Mouse (Mus musculus) liver, embryonic 15.5 days (tissue): ENCODE measurements at regions not wholly inside any gene's neighbourhood (a gene's known extent, or its start where the extent isn't known, plus 50 kb on each side); places are given as distances from the start of the nearest gene placed in this dataset.

ENCODE experiments used
- ATAC-seq: fragments of 200-750 bp; cut with Nextera tagmentation; 2 replicates; pipeline ENCODE4 v1.8.0; 2017; ENCODE audit warnings: moderate number of reproducible peaks, mild to moderate bottlenecking, moderate library complexity; ENCODE audit not compliant: insufficient read depth
- H3K27ac ChIP-seq: fragments of 300-500 bp; sonication (generic); replicated peaks from 2 replicates; pipeline ENCODE4 v1.5.1; 2015; ENCODE audit warnings: mild to moderate bottlenecking, inconsistent platforms
- H3K27me3 ChIP-seq: fragments of 300-500 bp; sonication (generic); 2 replicates; pipeline ENCODE4 v1.6.1; 2015; ENCODE audit warnings: mild to moderate bottlenecking, inconsistent platforms
- H3K36me3 ChIP-seq: fragments of 300-500 bp; sonication (generic); replicated peaks from 2 replicates; pipeline ENCODE4 v1.6.1; 2015; ENCODE audit warnings: moderate library complexity, mild to moderate bottlenecking, inconsistent platforms
- H3K4me1 ChIP-seq: fragments of 300-500 bp; sonication (generic); replicated peaks from 2 replicates; pipeline ENCODE4 v1.6.1; 2015; ENCODE audit warnings: inconsistent platforms
- H3K4me2 ChIP-seq: fragments of 300-500 bp; sonication (generic); 2 replicates; pipeline ENCODE4 v1.6.1; 2015; ENCODE audit warnings: moderate library complexity, mild to moderate bottlenecking, inconsistent platforms
- H3K4me3 ChIP-seq: fragments of 300-500 bp; sonication (generic); replicated peaks from 2 replicates; pipeline ENCODE4 v1.5.1; 2015; ENCODE audit warnings: mild to moderate bottlenecking, inconsistent platforms
- H3K9ac ChIP-seq: fragments of 300-500 bp; sonication (generic); 2 replicates; pipeline ENCODE4 v1.6.1; 2015; ENCODE audit warnings: moderate library complexity, mild to moderate bottlenecking, inconsistent platforms
- H3K9me3 ChIP-seq: fragments of 300-500 bp; sonication (generic); replicated peaks from 2 replicates; pipeline ENCODE4 v1.6.1; 2016; ENCODE audit warnings: inconsistent platforms
- WGBS: fragments of 180-500 bp; shearing (Covaris S2); methylation state at CpG from one replicate; pipeline ENCODE4 v1.1.7; 2015; ENCODE audit warnings: mixed read lengths; ENCODE audit not compliant: insufficient replicate concordance; 5-methylcytosine and 5-hydroxymethylcytosine counted together

DNA sequence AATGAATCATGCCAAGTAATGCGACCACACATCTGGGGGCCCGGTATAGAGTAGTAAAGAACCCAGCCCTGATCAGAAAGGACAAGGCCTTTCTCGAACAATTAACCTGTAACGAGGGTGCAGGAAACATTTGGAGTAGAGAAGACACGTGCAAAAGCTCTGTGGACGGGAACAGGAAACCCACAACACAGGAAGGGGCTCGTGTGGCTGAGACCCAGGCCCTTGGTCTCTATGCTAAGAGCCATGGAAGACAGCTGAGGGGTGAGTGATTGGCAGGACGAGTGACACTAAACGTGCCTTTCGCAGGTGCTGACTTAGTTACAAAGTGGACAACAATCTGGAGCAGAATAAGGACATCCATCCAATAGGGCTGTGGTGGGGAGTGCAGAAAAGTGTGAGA lies 106.3 kb downstream of the Sp3 start:
- 18% methylated on average over 10 of the region's 10 CpGs for WGBS
- Histone ChIP-seq H3K4me3 (no peak overlapping the region), H3K27me3 (no peaks in the 10 kb centered on the region; the same call in 1 of the 2 replicates), H3K36me3 (no peaks in the 10 kb centered on the region), H3K9me3 (no peaks in the 10 kb centered on the region), H3K4me1 (no peaks in the 10 kb centered on the region), H3K9ac (no peak overlapping the region), H3K4me2 (no peak overlapping the region), H3K27ac (no peak overlapping the region)
- ATAC-seq, result no peak

DNA sequence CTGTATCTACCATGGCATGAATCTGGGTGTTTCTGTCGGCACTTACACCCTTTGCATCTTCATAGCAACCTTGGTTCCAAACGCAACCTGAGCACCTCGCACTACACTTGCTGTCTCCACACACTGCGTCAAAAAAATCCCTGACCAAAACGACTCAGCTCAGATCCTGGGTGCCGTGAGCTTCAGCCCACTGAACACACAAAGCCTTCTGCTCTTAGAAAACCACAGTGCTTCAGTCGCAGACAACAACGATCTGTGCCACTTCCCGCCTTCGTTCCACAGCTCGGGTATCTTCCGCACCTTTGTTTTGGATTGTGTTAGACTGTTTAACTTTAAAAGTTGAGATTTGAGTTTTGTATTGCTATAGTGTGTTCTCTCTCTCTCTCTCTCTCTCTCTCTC lies 105.7 kb downstream of the Sp3 start:
- 55% methylated on average over 12 of the region's 12 CpGs for WGBS
- no peak overlapping the region for H3K4me3 ChIP-seq
- H3K36me3 ChIP-seq, result no peaks in the 10 kb centered on the region
- no peak for ATAC-seq
- no peak overlapping the region for H3K27ac ChIP-seq
- no peaks in the 10 kb centered on the region for H3K9me3 ChIP-seq
- no peaks in the 10 kb centered on the region; the same call in 1 of the 2 replicates for H3K27me3 ChIP-seq
- H3K4me2 ChIP-seq, result no peak overlapping the region
- no peaks in the 10 kb centered on the region for H3K4me1 ChIP-seq
- H3K9ac ChIP-seq, result no peak overlapping the region

- H3K4me3 ChIP-seq, result no peak overlapping the region
- H3K36me3 ChIP-seq, result no peaks in the 10 kb centered on the region
- H3K27me3 ChIP-seq, result no peaks in the 10 kb centered on the region; the same call in 1 of the 2 replicates
- WGBS, result 58% methylated on average over 2 of the region's 2 CpGs
- no peaks in the 10 kb centered on the region for H3K4me1 ChIP-seq
- ATAC-seq, result no peak
- H3K9ac ChIP-seq, result no peak overlapping the region
- H3K4me2 ChIP-seq, result no peak overlapping the region
- no peak overlapping the region for H3K27ac ChIP-seq
- no peaks in the 10 kb centered on the region for H3K9me3 ChIP-seq
These were observed 104.6 kb downstream of the Sp3 start for GRCm38 (mm10) chr2:72875677-72876076.

DNA sequence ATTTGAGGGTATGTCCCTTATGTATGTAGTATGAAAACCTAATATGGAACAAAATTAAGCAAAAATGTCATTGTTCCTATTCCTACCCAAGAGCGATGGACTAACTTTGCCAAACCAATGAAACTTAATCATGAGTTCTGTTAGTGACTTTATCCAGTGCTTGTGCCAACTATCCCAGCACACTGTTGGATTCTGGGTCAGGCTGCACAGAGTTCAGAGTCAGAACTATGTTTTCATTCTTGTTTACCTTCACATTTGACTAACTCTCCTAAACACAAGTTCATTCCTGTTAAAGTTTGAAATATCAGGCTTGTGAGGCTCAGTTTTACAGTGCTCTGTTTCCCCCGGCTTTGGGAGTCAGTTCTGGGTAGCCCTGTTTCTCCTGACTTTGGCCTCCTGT lies 100.2 kb downstream of the Sp3 start:
- Histone ChIP-seq H3K36me3 (no peaks in the 10 kb centered on the region), H3K9ac (no peak overlapping the region), H3K27me3 (no peaks in the 10 kb centered on the region; the same call in 1 of the 2 replicates), H3K9me3 (no peaks in the 10 kb centered on the region), H3K4me2 (no peak overlapping the region), H3K27ac (no peak overlapping the region), H3K4me3 (no peak overlapping the region), H3K4me1 (no peaks in the 10 kb centered on the region)
- ATAC-seq, result no peak
- 61% methylated on average over 2 of the region's 2 CpGs for WGBS

DNA sequence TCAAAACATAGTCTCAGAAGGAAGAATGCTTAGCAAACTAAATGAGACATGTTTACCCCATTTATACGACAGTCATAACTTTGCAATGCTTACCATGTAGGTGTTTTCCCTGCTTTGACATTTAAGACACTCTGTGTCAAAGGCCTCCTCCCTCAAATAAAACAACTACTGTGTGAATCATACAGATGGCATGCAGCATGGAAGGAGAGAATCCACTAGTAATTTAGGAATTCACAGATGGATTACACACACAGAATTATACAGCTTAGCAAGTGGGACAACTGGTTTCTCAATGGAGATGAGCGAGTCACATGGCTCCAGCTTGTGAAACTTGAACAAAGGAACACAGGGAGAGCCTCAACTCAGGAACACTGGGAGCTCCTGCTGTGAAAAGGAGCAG lies 98.7 kb downstream of the Sp3 start:
- no peak overlapping the region for H3K9ac ChIP-seq
- H3K27ac ChIP-seq, result no peak overlapping the region
- no peak overlapping the region for H3K4me2 ChIP-seq
- H3K36me3 ChIP-seq, result no peaks in the 10 kb centered on the region
- H3K4me1 ChIP-seq, result no peaks in the 10 kb centered on the region
- ATAC-seq, result no peak
- H3K4me3 ChIP-seq, result no peak overlapping the region
- no peaks in the 10 kb centered on the region for H3K9me3 ChIP-seq
- 71% methylated on average over 2 of the region's 2 CpGs for WGBS
- no peaks in the 10 kb centered on the region; the same call in 1 of the 2 replicates for H3K27me3 ChIP-seq

DNA sequence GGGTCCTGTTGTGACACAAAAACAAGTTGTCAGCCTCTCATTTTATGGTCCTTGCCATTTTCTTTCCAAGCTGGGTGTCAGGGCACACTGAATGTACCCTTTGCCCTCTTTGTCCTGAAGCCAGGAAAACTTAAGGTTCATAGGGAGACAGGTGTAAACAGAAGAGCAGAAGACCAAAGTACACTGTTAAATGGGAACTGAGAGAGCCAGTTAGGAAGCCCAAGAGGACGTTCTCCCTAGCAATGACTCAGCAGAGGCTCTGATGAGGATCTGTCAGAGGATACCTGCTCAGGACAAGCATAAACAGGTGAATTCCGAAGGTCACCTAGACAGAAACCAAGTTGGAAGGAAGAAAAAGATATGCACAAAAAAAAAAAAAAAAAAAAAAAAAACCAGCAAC lies 94.0 kb downstream of the Sp3 start:
- no peaks in the 10 kb centered on the region for H3K27me3 ChIP-seq
- WGBS, result 50% methylated on average over 2 of the region's 2 CpGs
- H3K9ac ChIP-seq, result no peak overlapping the region
- no peaks in the 10 kb centered on the region for H3K9me3 ChIP-seq
- peaks cover 3% of the 10 kb centered on the region; the same call in 1 of the 2 replicates for H3K4me1 ChIP-seq
- no peaks in the 10 kb centered on the region for H3K36me3 ChIP-seq
- no peak overlapping the region for H3K4me3 ChIP-seq
- ATAC-seq, result no peak
- no peak overlapping the region for H3K4me2 ChIP-seq
- no peak overlapping the region for H3K27ac ChIP-seq
